Mouse (Mus musculus): ENCODE measurements around the gene Agap3.
A peak's percentile ranks its signal among the peaks of the same experiment; 100 is the strongest.

Agap3 gene

DNA sequence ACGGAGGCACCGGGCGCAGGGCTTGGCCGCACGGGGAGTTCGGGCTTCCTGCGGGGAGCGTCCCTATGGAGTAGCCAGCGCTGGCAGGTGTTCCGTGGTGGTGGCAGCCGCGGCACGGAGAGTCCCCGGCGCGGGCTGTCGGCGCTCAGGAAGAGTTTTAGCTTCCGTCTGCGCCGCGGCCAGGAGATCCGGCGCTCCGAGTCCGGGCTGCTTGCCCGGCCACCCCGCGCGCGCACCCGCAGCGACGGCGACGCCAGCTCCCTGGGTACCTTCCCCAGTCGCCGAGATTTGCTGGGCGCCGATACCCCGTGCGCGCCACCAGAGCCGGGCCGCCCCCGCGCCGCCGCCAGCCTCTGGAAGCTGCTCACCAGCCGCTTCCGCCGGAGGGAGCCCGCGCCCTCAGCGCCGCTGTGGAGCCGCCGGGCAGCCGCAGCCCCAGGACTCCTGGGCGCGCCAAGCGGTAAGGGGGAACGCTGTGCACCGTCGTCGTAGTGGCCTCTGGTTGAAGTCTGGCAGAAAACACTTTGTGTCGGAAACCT, 22.8 kb downstream of the Agap3 start:
- no peak for DNase-seq (ENCODE audit: low read depth, low spot score)

DNA sequence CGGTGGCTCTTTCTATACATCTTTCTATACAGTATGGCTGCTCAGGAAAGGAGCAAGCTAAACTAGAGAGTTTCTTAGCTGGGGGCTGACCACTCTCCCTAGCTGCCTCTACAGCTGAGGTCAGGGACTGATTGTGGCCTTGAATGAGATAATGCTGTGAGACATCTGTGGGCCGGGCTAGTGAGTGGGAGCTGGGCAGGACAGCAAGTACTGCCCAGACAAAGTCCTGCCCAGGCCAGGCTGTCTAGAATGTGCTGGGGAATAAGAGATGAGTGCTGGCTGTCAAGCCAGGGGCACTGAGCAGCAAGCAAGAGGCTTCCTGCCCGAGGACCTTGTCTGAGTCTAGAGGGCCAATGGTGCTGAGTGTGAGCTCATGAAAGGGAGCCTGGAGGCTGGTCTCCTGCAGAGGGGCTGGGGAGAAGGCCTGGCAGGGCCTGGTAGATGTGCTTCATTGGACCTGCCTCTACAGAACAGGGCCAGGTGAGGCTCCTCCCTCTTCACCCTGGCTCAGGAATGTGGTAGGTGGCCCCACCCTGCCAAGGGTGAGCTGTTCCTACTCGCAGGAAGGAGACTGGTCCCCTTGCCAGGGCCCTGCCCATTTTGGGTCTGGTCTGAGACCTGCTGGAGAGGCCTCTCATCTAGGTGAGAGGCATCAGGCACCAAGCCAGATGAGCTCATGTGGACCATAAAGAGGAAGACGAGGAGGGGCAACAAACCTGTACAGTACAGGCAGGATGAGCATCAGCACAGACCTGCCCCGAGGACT, 23.7 kb downstream of the Agap3 start:
- no peak for DNase-seq (ENCODE audit: low read depth, low spot score)

DNA sequence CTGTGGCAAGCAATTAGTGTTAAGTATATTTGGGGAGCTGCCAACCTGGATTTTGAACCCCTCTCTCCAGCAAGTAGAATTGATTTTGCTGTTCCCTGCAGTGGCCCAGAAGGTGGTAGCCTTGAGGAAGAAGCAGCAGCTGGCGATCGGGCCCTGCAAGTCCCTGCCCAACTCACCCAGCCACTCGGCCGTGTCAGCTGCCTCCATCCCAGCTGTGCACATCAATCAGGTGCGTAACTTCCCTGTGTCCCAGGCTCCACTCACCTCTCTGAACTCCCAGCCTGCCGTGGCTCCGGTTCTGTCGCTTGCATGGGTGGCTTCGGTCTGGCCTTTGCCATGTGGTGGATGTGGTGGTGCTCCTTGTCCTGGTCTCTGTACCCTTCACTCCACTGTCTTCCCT, 25.9 kb downstream of the Agap3 start:
- no peak for DNase-seq (ENCODE audit: low read depth, low spot score)

DNA sequence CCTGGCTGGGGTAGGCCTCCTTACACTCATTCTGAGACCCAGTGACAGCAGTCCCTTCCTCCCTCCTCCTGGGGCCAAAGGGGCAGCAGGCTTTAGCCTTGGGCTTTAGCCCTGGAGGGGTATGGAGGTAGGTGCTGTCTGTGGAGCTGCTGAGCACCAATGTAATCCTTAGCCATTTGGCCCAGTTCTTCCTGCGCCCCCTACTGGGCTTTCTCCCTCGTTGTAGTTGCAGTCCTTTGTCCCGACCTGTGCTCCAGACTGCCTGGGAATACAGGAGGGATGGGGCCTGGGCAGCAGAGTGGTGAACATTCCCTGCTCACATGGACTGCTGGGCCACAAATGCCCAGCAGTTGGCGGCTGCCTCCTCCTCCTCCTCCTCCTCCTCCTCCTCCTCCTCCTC, 29.7 kb downstream of the Agap3 start:
- DNase-seq (ENCODE audit: low read depth, low spot score) = peak; percentile 39

GRCm38 (mm10) chr5:24482247-24483079, 30.5 kb downstream of the Agap3 start:
- no peak for DNase-seq (ENCODE audit: low read depth, low spot score)

DNA sequence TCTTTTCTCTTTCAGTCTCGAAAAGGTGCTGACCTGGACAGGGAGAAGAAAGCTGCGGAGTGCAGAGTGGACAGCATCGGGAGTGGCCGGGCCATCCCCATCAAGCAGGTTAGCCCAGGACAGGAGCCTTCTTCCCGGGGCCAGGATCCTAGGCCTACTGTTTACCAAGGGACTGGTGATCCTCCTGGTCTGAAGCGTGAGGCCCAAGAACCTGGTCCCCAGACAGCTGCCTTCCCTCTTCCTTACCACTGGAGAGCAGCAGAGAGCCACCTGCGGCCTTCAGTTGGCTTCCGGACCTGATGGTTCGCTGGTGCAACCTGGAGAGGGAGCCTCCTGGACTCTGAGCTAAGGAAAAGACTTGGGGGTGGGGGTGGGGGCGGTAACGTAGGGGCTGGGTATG, 31.3 kb downstream of the Agap3 start:
- DNase-seq (ENCODE audit: low read depth, low spot score) = peak; percentile 39

DNA sequence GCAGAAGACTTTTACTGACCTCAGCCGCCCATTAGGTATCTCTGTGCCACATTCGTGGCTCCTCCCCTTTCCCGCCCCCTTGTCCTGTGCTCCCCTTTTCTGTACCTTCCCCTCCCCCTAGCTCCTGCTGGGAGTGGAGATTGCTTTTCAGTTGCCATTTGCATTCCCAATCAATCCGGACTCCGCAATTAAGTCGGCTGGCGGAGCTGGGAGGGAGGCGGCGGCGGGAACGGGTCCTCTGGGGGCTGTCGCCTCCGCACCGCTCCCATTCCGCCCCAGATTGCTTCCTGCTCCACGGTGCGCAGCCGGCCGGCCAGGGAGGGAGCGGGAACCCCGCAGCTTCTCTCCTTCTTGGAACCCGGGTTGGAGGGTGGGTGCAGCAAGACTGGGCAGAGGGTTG, 33.0 kb downstream of the Agap3 start:
- no peak for DNase-seq (ENCODE audit: low read depth, low spot score)

- DNase-seq (ENCODE audit: low read depth, low spot score) = peak; percentile 73
Observed at GRCm38 (mm10) chr5:24486097-24486496, 34.1 kb downstream of the Agap3 start.

GRCm38 (mm10) chr5:24486738-24487137, 34.8 kb downstream of the Agap3 start:
- DNase-seq (ENCODE audit: low read depth, low spot score) = no peak

DNA sequence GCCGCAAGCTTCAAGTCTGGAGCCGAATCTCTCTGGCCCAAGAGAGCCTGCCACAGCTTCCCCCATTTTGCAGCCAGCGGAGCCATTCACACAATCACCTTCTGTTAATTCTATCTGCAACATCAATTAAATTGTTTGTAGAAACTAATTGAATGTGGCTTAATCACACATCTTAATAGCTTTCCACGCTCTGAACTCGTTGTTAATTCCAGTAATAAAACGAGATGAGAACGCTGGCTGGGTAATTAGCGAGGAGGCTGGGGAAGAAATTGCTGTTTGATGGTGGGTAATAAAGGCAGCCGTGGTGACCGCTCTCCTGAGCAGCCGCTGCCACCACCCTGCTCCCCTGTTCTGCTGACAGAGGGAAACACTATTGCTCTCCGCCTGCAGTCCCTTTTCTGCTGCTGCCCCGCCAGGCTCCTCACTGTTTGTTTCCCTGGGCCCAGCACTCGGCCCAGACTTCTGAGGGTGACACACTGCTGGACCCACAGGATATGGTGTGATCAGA, 38.5 kb downstream of the Agap3 start:
- no peak for DNase-seq (ENCODE audit: low read depth, low spot score)

- DNase-seq (ENCODE audit: low read depth, low spot score) = no peak
Observed at GRCm38 (mm10) chr5:24492546-24493285, 40.7 kb downstream of the Agap3 start.

GRCm38 (mm10) chr5:24495019-24495418, 43.0 kb downstream of the Agap3 start:
- no peak for DNase-seq (ENCODE audit: low read depth, low spot score)

DNA sequence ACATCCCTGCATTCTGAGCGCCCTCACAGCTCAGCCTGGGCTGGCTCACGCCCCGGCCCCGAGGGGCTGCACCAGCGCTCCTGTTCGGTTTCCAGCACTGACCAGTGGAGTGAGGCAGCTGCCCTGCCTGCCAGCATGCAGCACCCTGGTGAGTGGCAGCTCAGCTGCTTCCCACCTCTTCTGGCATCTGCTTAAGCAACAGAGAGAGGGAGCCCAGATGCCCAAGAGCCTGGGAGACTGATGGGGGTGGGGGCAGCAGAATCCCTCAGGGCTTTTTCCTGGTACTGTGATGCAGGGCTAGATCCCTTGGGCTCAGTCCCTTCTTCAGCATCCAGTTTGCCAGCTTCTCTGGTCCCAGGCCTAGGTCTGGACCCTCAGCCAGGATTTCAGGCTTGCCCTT, 44.8 kb downstream of the Agap3 start:
- no peak for DNase-seq (ENCODE audit: low read depth, low spot score)

GRCm38 (mm10) chr5:24497526-24497925, 45.5 kb downstream of the Agap3 start:
- no peak for DNase-seq (ENCODE audit: low read depth, low spot score)

DNA sequence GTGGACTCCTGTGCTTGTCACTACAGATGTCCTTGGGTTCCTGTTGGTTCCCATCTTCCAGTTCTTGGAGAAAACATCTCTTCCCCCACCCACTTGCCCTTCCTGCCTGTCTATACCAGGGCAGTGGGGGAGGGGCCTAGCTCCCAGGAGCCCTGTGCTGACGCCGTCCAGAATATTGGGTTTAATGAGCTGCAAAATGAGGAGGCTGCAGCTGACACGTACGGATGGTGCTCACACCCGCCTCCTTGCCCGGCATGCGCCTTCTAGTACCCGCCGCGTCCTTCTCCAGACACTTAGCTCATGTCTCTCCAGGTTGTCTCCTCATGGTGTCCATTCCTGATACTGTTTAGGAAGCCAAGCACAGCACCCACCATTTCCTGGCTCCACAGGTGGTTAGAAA, 47.1 kb downstream of the Agap3 start:
- no peak for DNase-seq (ENCODE audit: low read depth, low spot score)

- no peak for DNase-seq (ENCODE audit: low read depth, low spot score)
Observed at GRCm38 (mm10) chr5:24500851-24501250, 48.9 kb downstream of the Agap3 start.

DNA sequence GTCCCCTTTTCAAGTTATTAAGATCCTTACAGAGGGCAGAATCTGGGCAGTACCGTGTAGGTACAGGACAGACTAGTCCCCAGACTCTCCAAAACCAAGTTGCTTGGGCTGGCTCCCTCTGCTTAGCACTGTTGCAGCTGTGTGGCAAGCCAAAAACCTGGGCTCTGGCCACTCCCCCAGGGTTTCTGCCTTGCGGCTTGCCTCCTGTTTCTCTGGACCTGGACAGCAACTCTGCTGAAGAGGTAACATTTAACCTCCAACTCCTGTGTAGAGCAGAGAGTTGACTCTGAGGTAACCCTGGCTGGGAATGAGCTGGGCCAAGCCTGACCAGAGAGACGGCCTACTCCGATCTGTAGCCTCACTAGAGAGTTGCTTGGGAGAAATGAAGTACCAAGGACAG, 50.8 kb downstream of the Agap3 start:
- DNase-seq (ENCODE audit: low read depth, low spot score) = no peak

DNA sequence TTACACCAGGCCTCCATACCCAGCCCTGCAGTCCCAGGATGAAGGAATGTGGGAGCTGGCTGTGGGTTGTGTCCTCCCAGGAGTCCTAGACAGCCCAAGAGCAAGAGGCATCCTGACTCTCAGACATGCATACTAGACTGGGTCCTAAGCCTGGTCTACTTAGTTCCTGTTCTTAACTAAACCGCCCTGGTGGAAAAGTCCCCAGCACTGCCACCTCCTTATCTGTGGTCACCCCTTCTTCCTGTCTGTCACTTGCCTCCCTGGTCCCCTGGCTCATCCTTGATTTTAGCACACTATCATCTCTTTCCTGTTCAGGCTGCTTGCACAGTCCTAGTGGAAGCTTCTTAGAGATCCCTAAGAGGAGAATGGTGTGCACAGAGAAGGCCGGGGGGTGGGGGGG, 53.5 kb downstream of the Agap3 start:
- no peak for DNase-seq (ENCODE audit: low read depth, low spot score)

DNA sequence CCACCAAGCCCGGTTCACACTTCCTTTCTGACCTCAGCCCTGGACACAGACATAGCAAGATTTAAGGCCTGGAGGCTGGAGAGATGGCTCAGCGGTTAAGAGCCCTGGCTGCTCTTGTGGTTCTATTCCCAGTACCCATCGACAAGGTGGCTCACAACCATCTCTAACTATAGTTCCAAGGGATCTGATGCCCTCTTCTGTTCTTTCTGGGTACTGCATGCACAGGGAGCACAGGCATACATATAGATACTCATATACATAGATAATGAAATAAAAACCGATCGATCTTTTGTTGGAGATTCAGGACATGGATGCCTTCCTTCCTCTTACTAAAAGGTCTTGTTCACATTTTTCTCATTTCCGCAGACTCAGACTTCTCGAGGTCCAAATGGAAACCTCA, 56.4 kb downstream of the Agap3 start:
- peak; percentile 14 for DNase-seq (ENCODE audit: low read depth, low spot score)

DNA sequence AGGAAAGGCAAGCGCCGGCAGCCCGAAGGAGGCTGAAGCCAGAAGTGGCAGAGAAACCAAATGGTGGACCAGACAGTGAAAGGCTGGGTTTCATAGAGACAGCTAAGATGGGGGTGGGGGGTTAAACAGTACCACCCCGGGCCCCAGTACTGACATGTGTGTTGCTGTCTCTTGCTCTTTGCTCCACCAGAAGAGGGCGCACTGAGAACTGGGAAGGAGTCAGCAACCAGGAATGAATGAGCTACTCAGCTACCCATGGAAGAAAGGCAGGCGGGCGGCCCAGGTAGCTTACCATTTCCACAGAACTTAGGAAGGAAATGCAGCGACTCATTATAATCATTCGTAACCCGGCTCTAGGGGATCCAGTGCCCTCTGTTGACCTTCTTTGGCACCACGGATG, 58.7 kb downstream of the Agap3 start:
- peak; percentile 49 for DNase-seq (ENCODE audit: low read depth, low spot score)

GRCm38 (mm10) chr5:24512271-24512670, 60.3 kb downstream of the Agap3 start:
- DNase-seq (ENCODE audit: low read depth, low spot score) = no peak

DNA sequence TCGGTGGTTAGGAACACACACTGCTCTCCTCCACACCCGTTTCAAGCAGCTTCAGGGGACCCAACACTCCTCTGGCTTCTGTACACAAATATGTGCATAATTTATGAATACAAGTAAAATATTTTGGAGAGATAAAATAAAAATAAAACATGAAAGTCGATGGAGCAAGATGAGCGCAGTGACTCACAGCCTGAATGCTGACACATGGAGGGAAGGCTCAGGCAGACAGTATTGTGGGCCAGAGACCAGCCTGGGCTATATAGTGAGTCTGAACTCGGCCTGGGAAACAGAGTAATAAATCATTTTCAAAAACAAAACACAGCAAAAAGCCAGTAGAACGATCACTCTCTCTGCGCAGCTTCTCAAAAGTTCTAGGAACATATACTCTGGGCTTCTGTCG, 69.4 kb downstream of the Agap3 start:
- DNase-seq (ENCODE audit: low read depth, low spot score) = no peak
